Mouse (Mus musculus) embryonic fibroblast, embryonic 13.5 days (primary cell): ENCODE results near the gene Lyrm7. TPM values are rescaled to one million over a fixed set of nuclear protein-coding genes. Genes with fewer than 3 reads are reported as not detected.

Experiments
- H3K27ac ChIP-seq: 2 replicates; pipeline ENCODE4 v1.5.1; 2012; ENCODE audit warnings: low read length, control low read depth, inconsistent platforms; ENCODE audit not compliant: insufficient read depth
- H3K4me1 ChIP-seq: 2 replicates; pipeline ENCODE4 v1.6.1; 2011; ENCODE audit warnings: low read length; ENCODE audit not compliant: control insufficient read depth, insufficient read depth
- H3K4me3 ChIP-seq: 2 replicates; pipeline ENCODE4 v1.5.1; 2011; ENCODE audit warnings: mild to moderate bottlenecking, control low read depth, low read length; ENCODE audit not compliant: insufficient read depth
- CTCF ChIP-seq: IDR thresholded peaks from 2 replicates; pipeline ENCODE4 v1.5.1; 2011; ENCODE audit warnings: mild to moderate bottlenecking, control low read depth, low read length, moderate library complexity, borderline replicate concordance; ENCODE audit not compliant: insufficient read depth
- POLR2A ChIP-seq: IDR thresholded peaks from 2 replicates; pipeline ENCODE4 v1.6.1; 2011; ENCODE audit warnings: low read depth, mild to moderate bottlenecking, control low read depth, low read length, moderate library complexity
- polyA plus RNA-seq: library from polyadenylated mRNA; stranded (reverse); fragments of >200 nt; gene quantifications from 2 replicates; pipeline ENCODE4 v1.2.4, GENCODE M21; 2011; ENCODE audit warnings: low read depth; ENCODE audit not compliant: missing spikeins, insufficient read length

Gene Lyrm7
- polyA plus RNA-seq, 1 experiment = 15.9 TPM

GRCm38 (mm10) chr11:54826819-54827218, 33.9 kb downstream of the Lyrm7 start:
- Histone ChIP-seq H3K4me1 (no peaks in the 10 kb centered on the region), H3K4me3 (no peak overlapping the region), H3K27ac (no peak overlapping the region)
- no peak for TF ChIP-seq CTCF

GRCm38 (mm10) chr11:54825774-54826173, 34.9 kb downstream of the Lyrm7 start:
- Histone ChIP-seq H3K4me3 (no peak overlapping the region), H3K27ac (no peak overlapping the region), H3K4me1 (no peaks in the 10 kb centered on the region)
- no peak for TF ChIP-seq POLR2A

GRCm38 (mm10) chr11:54823467-54823866, 37.2 kb downstream of the Lyrm7 start:
- TF ChIP-seq POLR2A (no peak), CTCF (no peak)
- H3K4me1 ChIP-seq = no peaks in the 10 kb centered on the region
- H3K27ac ChIP-seq = no peak overlapping the region
- H3K4me3 ChIP-seq = no peak overlapping the region

DNA sequence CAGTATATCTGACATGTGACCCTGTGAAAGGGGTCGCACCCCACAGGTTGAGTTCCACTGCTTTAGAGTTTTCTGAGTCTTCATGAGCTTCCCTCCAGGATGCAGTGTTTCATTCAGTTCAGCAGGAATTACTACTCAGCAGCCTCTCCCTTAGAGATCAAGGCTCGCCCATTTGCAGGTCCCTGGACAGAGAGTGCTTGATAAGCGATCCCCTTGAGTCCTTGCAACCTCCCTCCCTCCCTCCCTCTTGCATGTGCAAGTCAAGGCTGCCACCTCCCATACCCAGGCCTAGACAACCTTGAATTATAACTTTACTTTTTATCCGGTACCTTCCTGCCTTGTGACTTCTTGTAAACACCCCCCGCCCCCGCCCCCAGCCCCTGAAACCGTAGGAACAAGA, 41.2 kb downstream of the Lyrm7 start:
- TF ChIP-seq POLR2A = no peak
- TF ChIP-seq CTCF = no peak
- H3K4me1 ChIP-seq = no peaks in the 10 kb centered on the region
- no peak overlapping the region for H3K27ac ChIP-seq
- H3K4me3 ChIP-seq = no peak overlapping the region

DNA sequence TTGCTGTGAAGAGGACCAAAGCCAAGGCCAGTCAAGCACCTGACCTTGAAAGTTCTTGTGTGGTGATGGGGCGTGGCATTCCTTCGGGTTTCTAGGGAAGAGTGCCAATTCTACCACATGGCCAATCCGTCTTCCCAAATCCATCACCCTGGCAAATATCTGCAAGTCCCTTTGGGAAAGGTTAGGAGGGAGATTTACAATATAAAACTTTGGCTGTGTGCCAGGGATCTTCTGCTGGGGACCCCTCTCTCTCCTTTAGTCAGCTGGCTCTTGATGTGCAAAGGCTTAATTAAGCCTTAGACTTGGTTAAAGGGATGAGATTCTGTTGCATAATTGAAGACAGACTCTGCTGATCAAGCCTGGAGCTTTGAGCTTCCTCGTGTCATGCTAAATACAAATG, 43.3 kb downstream of the Lyrm7 start:
- Histone ChIP-seq H3K27ac (no peak overlapping the region), H3K4me1 (no peaks in the 10 kb centered on the region; the same call in 1 of the 2 replicates), H3K4me3 (no peak overlapping the region)
- TF ChIP-seq POLR2A = no peak
- no peak for TF ChIP-seq CTCF

DNA sequence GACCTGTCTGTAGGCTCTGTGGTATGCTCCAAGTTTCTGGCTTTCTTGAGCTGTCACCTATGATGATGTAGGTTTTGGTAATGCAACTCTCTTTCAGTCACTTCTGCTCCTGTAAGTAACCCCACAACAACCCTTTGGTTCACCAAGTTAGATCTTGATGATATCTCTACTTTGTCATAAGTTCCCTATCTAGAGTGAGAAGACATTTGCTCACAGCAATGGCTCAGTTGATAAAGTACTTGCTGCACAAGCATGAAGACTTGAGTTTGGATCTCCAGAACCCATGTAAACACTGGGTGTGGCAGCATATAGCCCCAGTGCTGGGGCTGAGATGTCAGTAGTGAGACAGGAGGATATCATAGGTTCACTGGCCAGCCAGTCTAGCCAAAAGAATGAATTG, 45.1 kb downstream of the Lyrm7 start:
- H3K4me1 ChIP-seq = no peaks in the 10 kb centered on the region; the same call in 1 of the 2 replicates
- H3K4me3 ChIP-seq = no peak overlapping the region
- TF ChIP-seq POLR2A = no peak
- TF ChIP-seq CTCF = no peak
- no peak overlapping the region for H3K27ac ChIP-seq

- no peak for TF ChIP-seq CTCF
- no peak for TF ChIP-seq POLR2A
- H3K4me3 ChIP-seq = no peak overlapping the region
- no peak overlapping the region for H3K27ac ChIP-seq
- no peaks in the 10 kb centered on the region; the same call in 1 of the 2 replicates for H3K4me1 ChIP-seq
Measured at GRCm38 (mm10) chr11:54812812-54813516, 47.8 kb downstream of the Lyrm7 start.

DNA sequence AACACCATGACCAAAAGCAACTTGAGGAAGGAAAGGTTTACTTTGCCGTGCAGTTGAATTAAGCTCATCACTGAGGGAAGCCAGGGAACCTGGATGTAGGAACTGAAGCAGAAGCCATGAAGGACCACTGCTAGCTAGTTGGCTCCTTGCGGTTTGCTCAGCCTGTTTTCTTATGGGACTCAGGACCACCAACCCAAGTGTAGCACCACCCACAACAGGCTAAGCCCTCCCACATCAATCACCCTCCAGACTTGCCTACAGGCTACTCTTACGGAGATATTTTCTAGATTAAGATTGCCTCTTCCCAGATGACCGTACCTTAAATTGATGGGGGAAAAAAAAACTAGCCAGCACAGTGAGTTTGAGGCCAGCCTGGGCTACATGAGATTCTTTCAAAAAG, 48.4 kb downstream of the Lyrm7 start:
- Histone ChIP-seq H3K27ac (no peak overlapping the region), H3K4me3 (no peak overlapping the region), H3K4me1 (no peaks in the 10 kb centered on the region; the same call in 1 of the 2 replicates)
- TF ChIP-seq CTCF (no peak), POLR2A (no peak)

- Histone ChIP-seq H3K4me3 (no peak overlapping the region), H3K4me1 (no peaks in the 10 kb centered on the region; the same call in 1 of the 2 replicates), H3K27ac (no peak overlapping the region)
- no peak for TF ChIP-seq CTCF
- no peak for TF ChIP-seq POLR2A
Measured at GRCm38 (mm10) chr11:54811054-54811453, 49.7 kb downstream of the Lyrm7 start.

- Histone ChIP-seq H3K4me1 (no peaks in the 10 kb centered on the region; the same call in 1 of the 2 replicates), H3K4me3 (no peak overlapping the region), H3K27ac (no peak overlapping the region)
- TF ChIP-seq CTCF = no peak
Measured at GRCm38 (mm10) chr11:54809582-54809981, 51.1 kb downstream of the Lyrm7 start.

- H3K4me1 ChIP-seq = no peaks in the 10 kb centered on the region; the same call in 1 of the 2 replicates
- no peak overlapping the region for H3K27ac ChIP-seq
- TF ChIP-seq CTCF (no peak), POLR2A (no peak)
- H3K4me3 ChIP-seq = no peak overlapping the region
Measured at GRCm38 (mm10) chr11:54808177-54808576, 52.5 kb downstream of the Lyrm7 start.
